Mouse (Mus musculus) neural tube, embryonic 12.5 days (tissue): ENCODE results near the gene Ldlrad3. TPM values are rescaled to one million over a fixed set of nuclear protein-coding genes. Genes with fewer than 3 reads are reported as not detected.

ENCODE experiments used
- ATAC-seq: fragments of 200-750 bp; cut with Nextera tagmentation; 2 replicates; pipeline ENCODE4 v1.8.0; 2017; ENCODE audit warnings: low read depth, mild to moderate bottlenecking, moderate TSS enrichment, moderate library complexity; ENCODE audit not compliant: low FRiP score
- H3K27ac ChIP-seq: fragments of 300-500 bp; sonication (generic); 2 replicates; pipeline ENCODE4 v1.5.1; 2016
- H3K27me3 ChIP-seq: fragments of 300-500 bp; sonication (generic); replicated peaks from 2 replicates; pipeline ENCODE4 v1.6.1; 2016; ENCODE audit warnings: mild to moderate bottlenecking
- H3K36me3 ChIP-seq: fragments of 300-500 bp; sonication (generic); 2 replicates; pipeline ENCODE4 v1.6.1; 2016; ENCODE audit warnings: mild to moderate bottlenecking
- H3K4me1 ChIP-seq: fragments of 300-500 bp; sonication (generic); 2 replicates; pipeline ENCODE4 v1.6.1; 2016
- H3K4me2 ChIP-seq: fragments of 300-500 bp; sonication (generic); replicated peaks from 2 replicates; pipeline ENCODE4 v1.6.1; 2016; ENCODE audit warnings: mild to moderate bottlenecking
- H3K4me3 ChIP-seq: fragments of 300-500 bp; sonication (generic); 2 replicates; pipeline ENCODE4 v1.5.1; 2016
- H3K9ac ChIP-seq: fragments of 300-500 bp; sonication (generic); 2 replicates; pipeline ENCODE4 v1.6.1; 2016; ENCODE audit warnings: mild to moderate bottlenecking
- H3K9me3 ChIP-seq: fragments of 300-500 bp; sonication (generic); 2 replicates; pipeline ENCODE4 v1.6.1; 2016; ENCODE audit warnings: mild to moderate bottlenecking
- WGBS: fragments of 180-500 bp; shearing (Covaris S2); methylation state at CpG from one replicate; pipeline ENCODE4 v1.1.7; 2016; 5-methylcytosine and 5-hydroxymethylcytosine counted together
- polyA plus RNA-seq: library from polyadenylated mRNA; unstranded; fragments of >200 nt; fragmentation: Nextera tagmentation; extraction: Ambion mirVana; gene quantifications from 2 replicates; pipeline ENCODE4 v1.2.1, GENCODE M21; 2016

Ldlrad3 gene
- polyA plus RNA-seq, 1 experiment from 2014 or later, result 57.9 TPM

DNA sequence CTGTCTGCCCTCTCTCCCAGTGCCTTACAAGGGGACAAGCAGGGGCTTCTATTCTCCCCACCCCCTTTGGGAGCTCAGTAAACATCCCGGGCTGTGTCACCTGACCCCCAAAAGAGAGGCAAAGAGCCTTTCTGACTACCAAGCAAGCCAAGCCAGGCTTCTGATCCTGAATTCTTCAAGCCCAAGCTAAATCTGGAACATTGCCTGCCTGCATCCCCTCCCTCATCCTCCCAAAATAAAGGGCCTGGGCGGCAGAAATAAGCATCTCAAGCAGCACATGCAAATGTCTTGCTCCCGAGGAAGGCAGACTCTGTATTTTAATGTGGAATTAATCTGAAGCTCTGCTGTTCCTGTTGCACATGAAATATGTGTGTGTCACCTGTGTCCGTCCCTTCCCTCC lies 85.7 kb downstream of the Ldlrad3 start:
- no peak overlapping the region for H3K4me2 ChIP-seq
- no peaks in the 10 kb centered on the region for H3K36me3 ChIP-seq

DNA sequence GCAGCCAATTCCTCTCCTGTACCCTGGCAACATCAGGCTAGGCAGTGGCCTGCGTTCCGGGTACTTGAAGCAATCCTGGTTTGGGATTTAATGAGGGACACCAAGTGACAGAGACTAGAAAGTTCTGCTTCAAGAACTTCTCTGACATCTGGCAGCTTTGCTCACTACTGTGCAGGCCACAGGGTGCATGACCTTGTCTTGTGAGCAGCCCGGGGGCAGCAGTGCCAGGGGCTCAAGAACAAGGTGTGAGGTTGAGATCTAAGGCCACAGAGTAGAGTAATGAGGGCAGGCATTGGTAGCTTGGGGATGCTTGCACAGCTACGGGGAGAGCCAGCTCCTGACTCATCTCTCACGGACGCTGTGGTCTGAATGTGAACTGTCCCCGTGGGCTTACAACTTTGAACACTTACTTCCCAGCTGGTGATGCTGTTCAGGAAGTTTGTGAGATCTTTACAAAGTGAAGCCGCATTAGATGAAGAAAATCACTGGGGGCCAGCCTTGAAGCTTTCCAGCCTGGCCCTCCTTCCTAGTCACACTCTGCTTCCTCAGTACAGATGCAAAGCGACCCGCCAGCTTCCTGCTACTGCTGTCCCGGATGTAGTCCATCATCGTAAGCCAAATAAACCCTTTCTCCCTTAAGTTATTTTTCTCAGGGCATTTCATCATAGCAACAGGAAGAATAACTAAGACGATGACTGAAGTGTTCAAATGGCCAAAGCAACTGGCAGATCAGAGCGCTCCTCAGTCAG lies 86.3 kb downstream of the Ldlrad3 start:
- H3K27ac ChIP-seq, result no peak overlapping the region
- WGBS, result 79% methylated on average over 14 of the region's 14 CpGs

More for the DNA sequence above, 85.7 kb downstream of the Ldlrad3 start:
- no peak for ATAC-seq
- Histone ChIP-seq H3K9me3 (no peaks in the 10 kb centered on the region), H3K9ac (no peak overlapping the region), H3K27ac (no peak overlapping the region), H3K4me1 (peaks cover 3% of the 10 kb centered on the region; the same call in 1 of the 2 replicates), H3K27me3 (no peaks in the 10 kb centered on the region), H3K4me3 (no peak overlapping the region)
- 73% methylated on average over 4 of the region's 4 CpGs for WGBS

DNA sequence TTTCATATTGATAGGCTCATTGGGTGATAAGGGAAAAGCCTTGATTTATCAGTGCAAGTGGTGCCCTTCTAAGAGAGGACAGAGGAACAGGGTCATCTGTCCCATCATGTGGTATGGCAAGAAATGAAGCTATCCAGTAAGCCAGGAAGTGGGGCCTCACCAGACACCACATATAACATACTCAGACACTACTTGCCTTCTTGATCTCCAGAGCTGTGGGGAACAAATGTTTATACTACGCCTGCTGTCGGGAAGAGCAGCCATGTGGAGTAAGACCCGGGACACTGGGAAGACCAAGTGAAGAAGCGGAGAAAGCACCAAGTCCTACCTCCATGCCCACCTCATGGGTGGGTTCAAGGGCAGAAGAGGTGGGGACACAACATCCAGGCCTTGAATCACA lies 86.9 kb downstream of the Ldlrad3 start:
- H3K27ac ChIP-seq, result no peak overlapping the region
- 87% methylated on average over 4 of the region's 4 CpGs for WGBS
- no peak for ATAC-seq

More for the DNA sequence above, 86.3 kb downstream of the Ldlrad3 start:
- Histone ChIP-seq H3K27me3 (no peaks in the 10 kb centered on the region), H3K4me1 (peaks cover 3% of the 10 kb centered on the region; the same call in 1 of the 2 replicates), H3K36me3 (no peaks in the 10 kb centered on the region), H3K9me3 (no peaks in the 10 kb centered on the region), H3K4me3 (no peak overlapping the region), H3K9ac (no peak overlapping the region), H3K4me2 (no peak overlapping the region)
- no peak for ATAC-seq

DNA sequence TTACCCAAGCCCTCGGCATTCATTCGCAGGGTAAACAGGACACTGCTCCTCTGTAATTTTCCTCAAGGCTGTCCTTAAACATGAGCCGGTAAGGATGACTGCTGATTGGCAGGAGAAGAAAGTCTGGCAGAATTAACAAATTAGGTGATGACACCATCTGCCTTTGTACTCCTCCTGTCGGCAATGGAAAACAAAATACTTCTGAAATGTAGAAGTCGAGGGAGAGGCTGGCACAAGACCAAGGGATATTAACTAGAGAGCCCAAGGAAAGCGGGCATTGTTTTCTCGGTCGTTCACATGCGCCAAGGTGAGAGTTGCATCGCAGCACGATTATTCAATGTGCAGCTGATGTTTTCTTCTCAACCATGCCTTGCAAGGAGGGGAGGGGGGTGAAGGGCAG lies 91.4 kb downstream of the Ldlrad3 start:
- H3K9ac ChIP-seq, result no peak overlapping the region
- no peaks in the 10 kb centered on the region for H3K27me3 ChIP-seq
- H3K27ac ChIP-seq, result no peak overlapping the region

More for the DNA sequence above, 86.9 kb downstream of the Ldlrad3 start:
- Histone ChIP-seq H3K9me3 (no peaks in the 10 kb centered on the region), H3K4me3 (no peak overlapping the region), H3K27me3 (no peaks in the 10 kb centered on the region), H3K9ac (no peak overlapping the region), H3K4me2 (no peak overlapping the region), H3K36me3 (no peaks in the 10 kb centered on the region), H3K4me1 (peaks cover 3% of the 10 kb centered on the region; the same call in 1 of the 2 replicates)

DNA sequence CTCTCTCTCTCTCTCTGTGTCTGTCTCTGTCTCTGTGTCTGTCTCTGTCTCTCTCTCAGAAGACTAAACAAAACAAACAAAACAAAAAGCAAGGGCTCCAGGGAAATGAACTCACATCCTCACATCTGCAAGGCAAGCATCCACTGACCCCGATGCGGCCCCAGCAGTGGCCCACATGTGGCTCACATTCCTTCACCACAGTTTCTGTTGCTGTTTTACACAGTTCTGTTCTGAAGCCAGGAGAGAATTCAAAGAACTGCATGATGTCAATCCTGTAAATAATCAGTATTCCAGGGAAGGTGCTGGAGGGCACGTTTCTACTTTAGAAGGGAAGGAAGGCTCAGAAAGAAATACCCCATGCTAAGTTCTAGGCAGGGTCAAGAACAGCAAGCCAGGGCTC lies 91.9 kb downstream of the Ldlrad3 start:
- ATAC-seq, result no peak
- Histone ChIP-seq H3K36me3 (no peaks in the 10 kb centered on the region), H3K27me3 (no peaks in the 10 kb centered on the region), H3K9me3 (no peaks in the 10 kb centered on the region), H3K9ac (no peak overlapping the region), H3K4me1 (peaks cover 12% of the 10 kb centered on the region; the same call in 1 of the 2 replicates), H3K4me2 (no peak overlapping the region), H3K27ac (no peak overlapping the region), H3K4me3 (no peak overlapping the region)
- 67% methylated on average over 3 of the region's 3 CpGs for WGBS

More for the DNA sequence above, 91.4 kb downstream of the Ldlrad3 start:
- no peak overlapping the region for H3K4me3 ChIP-seq
- WGBS, result 76% methylated on average over 11 of the region's 11 CpGs
- no peak for ATAC-seq
- no peaks in the 10 kb centered on the region for H3K9me3 ChIP-seq
- no peaks in the 10 kb centered on the region for H3K36me3 ChIP-seq
- H3K4me2 ChIP-seq, result no peak overlapping the region
- H3K4me1 ChIP-seq, result peaks cover 12% of the 10 kb centered on the region; the same call in 1 of the 2 replicates

DNA sequence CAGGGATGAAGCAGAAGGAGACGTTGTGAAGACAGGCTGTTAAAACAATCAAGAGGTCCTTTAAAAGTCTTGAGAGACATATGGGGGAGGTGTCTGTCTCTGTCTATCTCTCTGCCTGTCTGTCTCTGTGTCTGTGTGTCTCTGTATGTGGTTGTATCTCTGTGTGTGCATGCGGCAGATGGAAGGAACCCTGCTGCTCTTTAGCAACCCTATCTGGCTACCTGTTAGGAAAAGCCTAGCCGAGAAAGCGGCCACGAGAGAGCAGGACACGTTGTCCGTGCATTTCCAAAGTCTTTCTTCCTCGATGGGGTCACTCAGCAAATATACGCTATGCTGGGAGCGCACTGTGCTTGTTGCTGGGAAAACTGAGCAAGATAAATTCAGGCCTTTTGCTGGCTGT lies 93.6 kb downstream of the Ldlrad3 start:
- no peak overlapping the region for H3K27ac ChIP-seq
- no peaks in the 10 kb centered on the region for H3K36me3 ChIP-seq
- 82% methylated on average over 10 of the region's 10 CpGs for WGBS
- no peaks in the 10 kb centered on the region for H3K27me3 ChIP-seq
- H3K9me3 ChIP-seq, result no peaks in the 10 kb centered on the region
- ATAC-seq, result no peak
- no peak overlapping the region for H3K9ac ChIP-seq
- H3K4me1 ChIP-seq, result peaks cover 12% of the 10 kb centered on the region; the same call in 1 of the 2 replicates
- H3K4me3 ChIP-seq, result no peak overlapping the region
- H3K4me2 ChIP-seq, result no peak overlapping the region

DNA sequence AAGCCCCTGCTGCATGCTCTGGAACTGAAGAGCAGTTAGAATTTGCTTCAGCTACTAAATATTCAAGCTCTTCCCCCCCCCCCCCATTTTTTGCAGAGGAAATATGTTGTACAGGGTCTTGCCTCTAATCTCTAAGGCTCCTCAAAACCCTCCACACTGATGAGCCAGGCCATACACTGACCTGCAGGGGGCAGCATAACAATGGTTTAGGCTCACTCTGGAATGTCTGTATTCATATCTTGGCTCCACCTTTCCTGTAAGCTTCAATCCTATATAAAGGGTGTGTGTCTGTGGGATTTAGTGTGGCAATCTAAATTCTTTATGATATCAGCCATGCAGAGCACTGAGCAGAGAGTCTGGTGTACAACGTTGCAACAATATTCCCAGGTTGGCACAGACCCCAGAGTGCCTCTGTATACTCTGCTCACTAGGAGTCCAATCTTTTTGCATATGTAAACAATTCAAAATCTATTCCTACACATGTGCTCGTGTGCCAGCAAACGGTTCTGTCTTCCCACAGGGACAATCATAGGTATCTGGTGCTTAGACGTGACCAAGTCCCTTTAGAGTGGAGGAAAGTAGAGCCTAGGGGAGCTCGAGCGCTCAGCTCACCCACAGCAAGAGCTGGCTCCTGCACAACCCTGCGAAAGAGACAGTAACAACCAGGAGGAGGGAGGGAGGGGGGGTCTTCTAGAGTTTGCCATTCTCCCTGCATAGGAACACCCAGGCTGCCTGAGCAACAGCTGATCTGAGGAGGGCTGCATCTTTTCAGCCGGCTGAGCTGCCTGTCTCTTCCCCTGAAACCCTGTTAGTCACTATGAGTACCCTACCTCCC lies 94.5 kb downstream of the Ldlrad3 start:
- no peaks in the 10 kb centered on the region for H3K27me3 ChIP-seq
- H3K4me2 ChIP-seq, result 0 out of 2 replicates have a peak overlapping the region, but pooled peaks have one; percentile 9
- peaks cover 12% of the 10 kb centered on the region; the same call in 1 of the 2 replicates for H3K4me1 ChIP-seq
- no peak overlapping the region for H3K9ac ChIP-seq
- H3K9me3 ChIP-seq, result no peaks in the 10 kb centered on the region
- ATAC-seq, result peak; percentile 74; the same call in 1 of the 2 replicates
- H3K4me3 ChIP-seq, result no peak overlapping the region
- H3K27ac ChIP-seq, result no peak overlapping the region
- no peaks in the 10 kb centered on the region for H3K36me3 ChIP-seq
- WGBS, result 63% methylated on average over 8 of the region's 8 CpGs

DNA sequence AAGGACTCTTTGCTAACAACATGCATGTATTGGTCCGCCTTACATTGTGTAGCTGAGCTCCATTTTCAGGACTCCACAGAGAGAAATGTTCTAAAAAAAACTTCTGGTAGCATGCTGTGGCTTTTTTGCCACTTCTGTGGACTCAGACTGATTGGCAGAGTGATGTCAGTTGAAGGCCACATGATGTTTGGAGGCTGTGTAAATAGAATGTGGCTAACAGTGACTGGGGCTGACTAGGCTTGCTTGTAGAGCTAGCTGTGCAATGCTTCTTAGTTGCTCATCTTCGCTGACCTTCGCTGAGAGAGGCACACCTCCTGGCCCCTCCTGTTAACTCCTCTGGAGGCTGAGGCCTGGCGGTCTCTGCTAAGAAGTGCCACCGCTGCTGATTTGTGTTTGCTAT lies 98.4 kb downstream of the Ldlrad3 start:
- Histone ChIP-seq H3K9ac (no peak overlapping the region), H3K9me3 (no peaks in the 10 kb centered on the region), H3K4me1 (peaks cover 12% of the 10 kb centered on the region; the same call in 1 of the 2 replicates), H3K4me3 (no peak overlapping the region), H3K27ac (no peak overlapping the region), H3K4me2 (no peak overlapping the region), H3K36me3 (no peaks in the 10 kb centered on the region), H3K27me3 (no peaks in the 10 kb centered on the region)
- no peak for ATAC-seq
- over 99% methylated on average over 5 of the region's 5 CpGs for WGBS

DNA sequence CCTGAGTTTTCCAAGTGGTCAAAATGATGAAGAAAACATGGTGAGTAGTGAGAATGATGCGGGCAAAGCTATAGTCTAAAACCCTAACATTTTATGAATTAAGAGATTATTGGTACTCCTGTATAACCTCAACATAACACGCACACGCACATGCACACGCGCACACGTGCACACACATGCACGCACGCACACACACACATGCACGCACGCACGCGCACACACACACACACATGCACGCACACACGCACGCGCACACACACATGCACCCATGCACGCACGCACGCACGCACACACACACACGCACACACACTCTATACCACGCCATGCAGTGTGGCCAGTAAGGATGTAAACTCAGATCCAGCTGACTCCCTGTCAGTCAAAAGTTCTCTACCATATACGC lies 99.6 kb downstream of the Ldlrad3 start:
- Histone ChIP-seq H3K36me3 (no peaks in the 10 kb centered on the region), H3K4me3 (no peak overlapping the region), H3K27me3 (no peaks in the 10 kb centered on the region), H3K27ac (no peak overlapping the region), H3K4me1 (peaks cover under 1% of the 10 kb centered on the region; the same call in 1 of the 2 replicates), H3K9me3 (no peaks in the 10 kb centered on the region), H3K4me2 (no peak overlapping the region), H3K9ac (no peak overlapping the region)
- 98% methylated on average over 23 of the region's 23 CpGs for WGBS
- no peak for ATAC-seq

DNA sequence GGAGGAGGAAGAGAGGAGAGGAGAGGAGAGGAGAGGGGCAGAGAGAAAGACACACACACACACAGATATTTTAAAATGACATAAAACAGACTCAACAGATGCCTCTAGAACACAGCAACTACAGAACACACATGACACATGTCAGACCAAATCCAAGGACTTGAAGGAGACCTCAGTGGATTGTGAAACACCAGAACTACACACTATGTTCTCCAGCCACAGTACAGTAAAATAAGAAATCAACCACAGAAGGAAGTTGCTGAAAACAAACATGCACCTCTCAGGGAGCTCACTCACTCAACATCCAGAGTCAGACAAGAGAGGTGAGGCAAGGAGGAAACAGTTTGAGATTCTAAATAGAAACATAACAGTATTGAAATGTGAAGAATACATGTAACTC lies 103.4 kb downstream of the Ldlrad3 start:
- Histone ChIP-seq H3K9ac (no peak overlapping the region), H3K36me3 (no peaks in the 10 kb centered on the region), H3K4me2 (no peak overlapping the region), H3K27ac (no peak overlapping the region), H3K9me3 (no peaks in the 10 kb centered on the region), H3K4me1 (no peaks in the 10 kb centered on the region), H3K4me3 (no peak overlapping the region), H3K27me3 (no peaks in the 10 kb centered on the region)
- no peak for ATAC-seq

DNA sequence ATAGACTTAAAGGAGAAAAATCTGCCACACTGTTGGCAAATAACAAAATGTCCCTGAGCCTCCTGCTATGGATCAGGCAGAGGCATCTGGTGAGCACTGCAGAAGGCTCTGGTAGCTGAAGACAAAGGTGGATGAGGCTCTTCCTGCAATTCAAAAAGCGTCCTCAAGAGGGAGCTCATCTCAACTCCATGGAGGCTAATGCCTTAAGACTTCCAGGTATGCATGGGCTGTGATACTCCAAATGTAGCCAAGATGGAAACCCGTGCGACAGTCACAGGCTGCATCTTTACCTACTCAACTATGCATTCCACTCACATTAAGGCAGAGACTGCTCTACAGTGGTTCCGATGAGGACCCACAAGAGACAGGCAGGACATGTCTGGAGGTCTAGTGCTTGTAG lies 108.6 kb downstream of the Ldlrad3 start:
- H3K9ac ChIP-seq, result no peak overlapping the region
- H3K27ac ChIP-seq, result no peak overlapping the region
- H3K4me2 ChIP-seq, result no peak overlapping the region
- H3K4me3 ChIP-seq, result no peak overlapping the region
- WGBS, result 45% methylated on average over 4 of the region's 4 CpGs
- H3K9me3 ChIP-seq, result no peaks in the 10 kb centered on the region
- H3K4me1 ChIP-seq, result no peaks in the 10 kb centered on the region
- peaks cover 6% of the 10 kb centered on the region; the same call in 1 of the 2 replicates for H3K36me3 ChIP-seq
- ATAC-seq, result no peak
- H3K27me3 ChIP-seq, result no peaks in the 10 kb centered on the region

DNA sequence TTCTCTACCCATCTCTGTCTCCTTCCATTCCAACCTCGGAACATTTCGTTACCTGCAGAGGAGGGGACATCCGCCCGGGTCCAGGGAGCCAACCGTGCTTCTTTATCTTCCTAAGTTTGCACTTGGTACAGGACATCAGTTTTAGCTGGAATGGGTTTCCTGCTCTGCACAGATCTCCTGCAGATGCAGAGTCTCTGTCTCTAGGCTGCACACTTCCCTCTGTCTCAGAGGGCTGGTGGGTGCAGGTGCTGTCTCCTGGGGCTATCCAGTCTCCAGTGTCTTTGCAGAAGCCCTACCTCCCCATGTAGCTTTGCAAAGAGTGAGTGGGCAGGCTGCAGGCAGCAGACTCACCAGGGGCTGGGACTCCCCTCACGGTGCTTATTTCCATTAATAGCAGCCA lies 109.9 kb downstream of the Ldlrad3 start:
- no peak overlapping the region for H3K9ac ChIP-seq
- H3K27ac ChIP-seq, result no peak overlapping the region
- ATAC-seq, result no peak
- WGBS, result 86% methylated on average over 6 of the region's 6 CpGs
- H3K4me3 ChIP-seq, result no peak overlapping the region
- no peaks in the 10 kb centered on the region for H3K27me3 ChIP-seq
- no peaks in the 10 kb centered on the region for H3K9me3 ChIP-seq
- H3K36me3 ChIP-seq, result peaks cover 6% of the 10 kb centered on the region; the same call in 1 of the 2 replicates
- H3K4me1 ChIP-seq, result no peaks in the 10 kb centered on the region
- no peak overlapping the region for H3K4me2 ChIP-seq
